Mouse (Mus musculus): ENCODE measurements around the gene D3Ertd254e. TPM values are rescaled to one million over a fixed set of nuclear protein-coding genes. Genes with fewer than 3 reads are reported as not detected.
"Not testable (repeated sequence)": the region's sequence is repeated elsewhere in the genome, so short reads cannot be mapped to it uniquely, and the experiment has no call there.

D3Ertd254e gene
- polyA plus RNA-seq (2016; fragmentation: Nextera tagmentation; extraction: Ambion mirVana) = 9.7 and 10.2 TPM in 2 replicates

DNA sequence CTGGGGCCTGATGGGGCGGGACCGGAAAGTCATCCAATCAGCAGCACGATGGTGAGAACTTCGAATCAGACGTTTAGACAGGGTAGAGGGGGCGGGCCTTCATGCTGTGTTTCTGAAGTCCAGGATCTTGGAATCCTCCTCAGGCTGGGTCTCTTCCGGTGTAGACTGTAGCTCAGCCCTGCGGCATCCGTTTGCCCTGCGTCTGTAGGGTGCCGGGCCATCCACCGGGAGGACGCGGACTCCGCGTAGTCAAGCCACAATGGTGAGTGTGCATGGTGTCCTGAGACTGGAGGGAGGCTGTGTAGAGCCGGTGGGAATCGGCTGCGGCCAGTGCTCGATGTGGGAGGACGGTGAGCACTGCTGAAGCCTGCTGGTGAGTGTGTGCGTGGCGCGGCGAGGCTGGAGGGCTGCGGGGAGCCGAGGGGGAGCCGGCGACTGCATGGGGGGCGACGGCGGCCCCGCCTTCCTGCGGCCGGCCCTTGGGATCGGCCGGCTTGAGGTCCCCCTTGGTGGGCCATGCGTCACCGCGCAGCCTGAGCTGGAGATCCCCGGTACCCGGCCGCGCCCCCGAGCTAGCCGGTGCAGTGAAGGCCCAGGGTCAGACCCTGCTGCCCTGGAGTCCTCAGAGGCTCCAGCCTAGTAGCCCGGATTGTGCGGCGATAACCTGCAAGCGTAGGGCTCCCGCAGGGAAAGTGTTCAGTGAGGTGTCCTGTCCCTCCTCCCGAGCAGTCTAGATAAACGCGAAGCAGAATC lies at the start of gene D3Ertd254e:
TSS of gene D3Ertd254e (plus strand) at position 84 of the 753 bp plus-strand sequence.
- Histone ChIP-seq H3K9ac (replicated peaks) (peak within 1 kb of the TSS; percentile 95), H3K27ac (peak within 1 kb of the TSS; percentile 90), H3K4me2 (peak within 1 kb of the TSS; percentile 73), H3K9me3 (no peaks in the 10 kb centered on the region), H3K4me1 (replicated peaks) (peaks cover 16% of the 10 kb centered on the region), H3K27me3 (no peaks in the 10 kb centered on the region), H3K4me3 (replicated peaks) (peak within 1 kb of the TSS; percentile 89), H3K36me3 (no peaks in the 10 kb centered on the region)
- WGBS = under 1% methylated on average over 54 of the region's 54 CpGs
- peak; percentile 100 for ATAC-seq (ENCODE audit: insufficient number of reproducible peaks, insufficient read depth, low FRiP score, low TSS enrichment, low read depth)

DNA sequence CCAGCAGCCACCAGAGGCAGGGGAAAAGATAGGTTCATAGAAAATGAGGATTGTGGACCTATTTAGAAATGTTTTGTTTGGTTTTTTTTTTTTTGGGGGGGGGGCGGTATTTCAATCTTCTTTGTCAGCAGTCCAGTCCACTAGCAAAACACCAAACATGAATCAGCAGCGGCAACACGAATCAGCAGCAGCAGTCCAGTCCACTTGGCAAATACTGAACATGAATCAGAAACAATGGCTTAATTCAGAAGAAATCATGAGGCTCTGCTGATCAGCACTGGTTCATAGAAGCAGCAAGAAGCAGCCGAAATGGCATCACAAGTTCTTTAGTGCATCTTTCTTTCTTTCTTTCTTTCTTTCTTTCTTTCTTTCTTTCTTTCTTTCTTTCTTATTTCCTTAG lies 34.7 kb upstream of the D3Ertd254e start:
- H3K4me1 ChIP-seq (replicated peaks) = peaks cover 3% of the 10 kb centered on the region
- H3K27ac ChIP-seq = no peak overlapping the region
- no peaks in the 10 kb centered on the region for H3K36me3 ChIP-seq
- H3K9me3 ChIP-seq = no peaks in the 10 kb centered on the region
- no peak overlapping the region for H3K9ac ChIP-seq (replicated peaks)
- WGBS = 80% methylated on average over 4 of the region's 4 CpGs
- H3K4me2 ChIP-seq = no peak overlapping the region
- H3K27me3 ChIP-seq = no peaks in the 10 kb centered on the region
- H3K4me3 ChIP-seq (replicated peaks) = no peak overlapping the region
- ATAC-seq (ENCODE audit: insufficient number of reproducible peaks, insufficient read depth, low FRiP score, low TSS enrichment, low read depth) = no peak

DNA sequence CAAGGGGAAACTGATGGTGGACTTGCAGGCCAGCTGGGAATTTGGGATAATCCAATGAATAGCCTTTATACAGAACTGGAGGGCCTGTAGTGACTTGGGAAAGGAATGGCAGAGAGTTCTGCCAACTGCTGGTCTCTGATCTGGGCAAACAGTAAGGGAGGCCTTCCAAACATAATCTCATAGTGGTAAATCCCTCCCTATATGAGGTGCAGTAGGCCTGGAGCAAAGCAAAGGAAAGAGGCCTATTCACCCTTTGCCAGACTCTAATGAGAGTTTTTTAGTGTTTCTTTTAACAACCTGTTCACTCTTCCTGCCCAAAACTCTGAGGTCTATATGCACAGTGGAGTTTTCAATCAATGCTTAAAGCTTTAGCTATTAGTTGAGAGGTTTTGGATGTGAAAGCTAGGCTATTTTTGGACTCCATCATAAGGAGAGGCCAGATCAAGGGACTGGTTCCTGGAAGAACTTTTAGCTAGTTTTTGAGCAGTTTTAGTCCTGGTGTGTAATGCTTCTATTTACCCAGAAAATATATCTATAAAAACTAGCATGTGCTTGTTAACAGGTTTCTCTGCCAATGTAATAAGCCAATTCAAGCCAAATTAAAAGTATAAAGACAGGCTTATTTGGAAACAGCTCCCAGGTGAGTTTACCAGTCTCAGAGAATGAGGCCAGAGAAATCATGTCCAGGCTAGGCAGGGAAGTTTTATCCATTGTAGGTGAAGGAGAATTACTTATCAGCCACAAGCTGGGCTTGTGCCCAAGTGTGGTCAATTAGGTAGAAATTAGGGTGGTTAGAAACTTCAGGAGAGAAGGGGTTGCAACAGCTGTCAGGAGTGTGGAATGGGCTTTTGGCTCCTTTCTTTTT lies 30.9 kb upstream of the D3Ertd254e start:
- Histone ChIP-seq H3K36me3 (no peaks in the 10 kb centered on the region), H3K9me3 (peaks cover 10% of the 10 kb centered on the region; the same call in 1 of the 2 replicates), H3K4me3 (replicated peaks) (no peak overlapping the region), H3K4me1 (replicated peaks) (peaks cover 3% of the 10 kb centered on the region), H3K27me3 (no peaks in the 10 kb centered on the region), H3K27ac (peak overlapping the region; percentile 83), H3K4me2 (no peak overlapping the region), H3K9ac (replicated peaks) (no peak overlapping the region)
- ATAC-seq (ENCODE audit: insufficient number of reproducible peaks, insufficient read depth, low FRiP score, low TSS enrichment, low read depth) = no peak; the same call in 1 of the 2 replicates

DNA sequence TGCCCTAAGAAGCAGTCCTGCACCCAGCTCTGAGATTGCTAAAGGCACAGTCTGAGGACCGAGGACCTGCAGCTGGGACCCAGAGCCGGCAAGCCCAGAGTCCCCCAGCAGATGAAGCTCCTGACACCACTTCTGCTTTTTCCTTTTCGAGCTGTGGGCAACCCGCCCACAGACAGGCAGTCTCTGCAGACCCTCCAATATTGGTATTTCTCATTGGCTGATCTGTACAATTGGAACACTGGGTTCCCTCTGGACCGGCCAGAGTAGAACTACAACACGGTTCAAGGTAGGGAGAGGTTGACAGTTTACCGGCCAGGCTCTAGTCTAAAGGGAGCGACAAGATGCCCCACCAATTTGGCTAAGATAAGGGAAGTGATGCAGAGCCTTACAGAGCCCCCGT lies 24.6 kb upstream of the D3Ertd254e start:
- H3K4me2 ChIP-seq; H3K9me3 ChIP-seq; H3K9ac ChIP-seq (replicated peaks); H3K27me3 ChIP-seq; H3K4me3 ChIP-seq (replicated peaks); H3K36me3 ChIP-seq; ATAC-seq (ENCODE audit: insufficient number of reproducible peaks, insufficient read depth, low FRiP score, low TSS enrichment, low read depth); H3K27ac ChIP-seq; H3K4me1 ChIP-seq (replicated peaks): not testable (repeated sequence)
- 94% methylated on average over 9 of the region's 9 CpGs for WGBS

DNA sequence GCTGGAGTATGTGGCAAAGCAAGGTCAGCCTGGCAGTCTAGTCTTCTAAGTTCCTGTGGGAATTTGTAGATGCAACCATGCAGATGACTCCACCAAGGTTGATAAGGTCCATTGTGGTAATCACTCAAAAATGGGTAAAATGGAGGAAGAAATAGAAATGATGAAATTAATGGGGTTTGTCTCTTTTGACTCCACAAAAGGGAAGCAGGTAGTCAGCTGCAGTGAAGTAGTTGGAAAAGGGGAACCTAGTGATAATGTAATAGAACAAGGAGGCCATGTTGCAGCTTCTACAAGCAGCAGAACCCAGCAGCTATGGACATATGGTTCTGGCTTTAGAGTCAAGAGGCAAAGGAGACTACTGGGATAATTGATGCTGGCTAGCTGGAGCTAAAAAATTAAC lies 14.7 kb upstream of the D3Ertd254e start:
- no peaks in the 10 kb centered on the region for H3K36me3 ChIP-seq
- H3K27me3 ChIP-seq = no peaks in the 10 kb centered on the region
- no peak overlapping the region for H3K4me3 ChIP-seq (replicated peaks)
- no peak overlapping the region for H3K9ac ChIP-seq (replicated peaks)
- H3K4me1 ChIP-seq (replicated peaks) = no peaks in the 10 kb centered on the region
- H3K9me3 ChIP-seq = no peaks in the 10 kb centered on the region
- ATAC-seq (ENCODE audit: insufficient number of reproducible peaks, insufficient read depth, low FRiP score, low TSS enrichment, low read depth) = no peak
- no peak overlapping the region for H3K4me2 ChIP-seq
- H3K27ac ChIP-seq = no peak overlapping the region

DNA sequence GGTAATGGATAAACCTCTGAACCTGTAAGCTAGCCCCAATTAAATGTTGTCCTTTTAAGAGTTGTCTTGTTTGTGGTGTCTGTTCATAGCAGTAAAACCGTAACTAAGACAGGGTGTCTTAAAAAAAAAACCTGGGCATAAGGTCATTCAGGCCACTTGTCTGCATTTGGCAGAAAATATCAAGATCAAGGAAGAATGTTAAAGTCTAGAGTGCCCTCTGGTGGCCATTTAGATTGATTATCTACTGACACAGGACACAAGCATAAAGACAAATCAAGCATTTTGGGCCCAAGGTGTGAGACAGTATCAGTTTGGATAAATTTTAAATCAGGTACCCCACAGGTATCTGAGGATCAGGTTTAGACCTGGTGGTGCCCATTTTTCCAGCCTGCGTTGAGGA lies 13.3 kb upstream of the D3Ertd254e start:
- Histone ChIP-seq H3K4me2 (no peak overlapping the region), H3K9me3 (no peaks in the 10 kb centered on the region), H3K4me3 (replicated peaks) (no peak overlapping the region), H3K4me1 (replicated peaks) (no peaks in the 10 kb centered on the region), H3K9ac (replicated peaks) (no peak overlapping the region), H3K27me3 (no peaks in the 10 kb centered on the region), H3K27ac (no peak overlapping the region), H3K36me3 (no peaks in the 10 kb centered on the region)
- ATAC-seq (ENCODE audit: insufficient number of reproducible peaks, insufficient read depth, low FRiP score, low TSS enrichment, low read depth) = 0 out of 2 replicates have a peak, but pooled peaks have one; percentile 15
- WGBS = 46% methylated on average over 2 of the region's 2 CpGs

DNA sequence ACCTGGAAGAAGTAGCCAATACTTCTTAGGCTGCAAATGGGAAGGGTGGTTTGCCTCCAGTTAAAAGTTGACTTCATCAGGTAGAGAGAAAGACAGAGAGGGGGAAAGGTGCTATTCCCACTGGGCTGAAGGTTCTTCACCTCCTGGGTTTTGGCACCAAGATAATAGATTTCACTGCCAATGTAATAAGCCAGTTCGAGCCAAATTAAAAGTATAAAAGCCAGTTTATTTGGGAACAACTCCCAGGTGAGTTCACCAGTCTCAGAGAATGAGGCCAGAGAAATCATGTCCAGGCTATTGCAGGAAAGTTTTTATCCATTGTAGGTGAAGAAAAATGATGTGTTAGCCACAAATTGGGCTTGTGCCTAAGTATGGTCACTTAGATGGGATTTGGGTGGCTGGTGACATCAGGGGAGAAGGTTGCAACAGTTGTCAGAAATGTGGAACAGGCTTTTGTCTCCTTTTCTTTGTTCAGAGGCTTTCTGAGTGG lies 12.6 kb upstream of the D3Ertd254e start:
- Histone ChIP-seq H3K9ac (replicated peaks) (no peak overlapping the region), H3K27me3 (no peaks in the 10 kb centered on the region), H3K4me1 (replicated peaks) (no peaks in the 10 kb centered on the region), H3K9me3 (no peaks in the 10 kb centered on the region), H3K36me3 (no peaks in the 10 kb centered on the region), H3K4me3 (replicated peaks) (no peak overlapping the region), H3K4me2 (no peak overlapping the region), H3K27ac (no peak overlapping the region)
- ATAC-seq (ENCODE audit: insufficient number of reproducible peaks, insufficient read depth, low FRiP score, low TSS enrichment, low read depth) = no peak
- WGBS = 72% methylated on average over 1 of the region's 1 CpGs

DNA sequence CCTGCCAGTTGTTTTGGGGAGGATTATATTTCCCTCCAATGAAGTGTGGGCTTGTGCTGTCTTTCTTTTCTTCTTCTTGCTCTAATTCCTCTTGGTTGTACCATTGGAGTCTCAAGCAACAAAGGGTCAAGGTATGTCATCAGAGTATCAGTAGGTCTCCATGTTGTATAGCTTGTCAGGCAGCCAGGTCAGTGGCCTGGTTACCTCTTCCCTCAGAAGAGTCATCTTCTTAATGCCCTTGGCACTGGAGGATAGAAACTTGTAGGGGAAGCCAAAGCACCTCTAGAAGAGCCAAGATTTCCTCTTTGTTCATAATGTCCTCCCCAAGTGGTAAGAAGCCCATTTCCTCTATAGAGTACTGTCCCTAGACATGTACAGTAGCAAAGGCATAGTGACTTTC lies 11.8 kb upstream of the D3Ertd254e start:
- H3K27me3 ChIP-seq = no peaks in the 10 kb centered on the region
- H3K4me2 ChIP-seq = no peak overlapping the region
- no peaks in the 10 kb centered on the region for H3K9me3 ChIP-seq
- no peak overlapping the region for H3K9ac ChIP-seq (replicated peaks)
- no peak overlapping the region for H3K4me3 ChIP-seq (replicated peaks)
- no peaks in the 10 kb centered on the region for H3K4me1 ChIP-seq (replicated peaks)
- ATAC-seq (ENCODE audit: insufficient number of reproducible peaks, insufficient read depth, low FRiP score, low TSS enrichment, low read depth) = no peak
- no peak overlapping the region for H3K27ac ChIP-seq
- no peaks in the 10 kb centered on the region for H3K36me3 ChIP-seq

DNA sequence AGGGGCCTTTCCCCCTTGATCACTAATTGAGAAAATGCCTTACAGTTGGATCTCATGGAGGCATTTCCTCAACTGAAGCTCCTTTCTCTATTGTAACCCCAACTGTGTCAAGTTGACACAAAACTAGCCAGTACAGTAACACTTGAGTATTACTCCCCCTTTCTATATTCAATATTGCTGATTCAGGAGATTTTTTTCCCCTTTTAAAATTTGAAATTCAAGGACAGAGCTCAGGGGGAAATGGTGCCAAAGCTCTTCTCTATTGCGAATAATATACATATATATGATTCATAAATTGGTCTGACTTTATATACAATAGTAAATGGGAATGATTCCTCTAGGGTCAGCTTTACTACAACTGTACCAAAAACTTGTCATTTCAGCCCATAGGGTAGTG lies 282 bp upstream of the D3Ertd254e start:
- 3% methylated on average over 1 of the region's 1 CpGs for WGBS
- no peaks in the 10 kb centered on the region for H3K36me3 ChIP-seq
- H3K27ac ChIP-seq = no peak overlapping the region
- H3K4me2 ChIP-seq = peak overlapping the region; percentile 73; the same call in 1 of the 2 replicates
- H3K9ac ChIP-seq (replicated peaks) = no peak overlapping the region; the same call in 1 of the 2 replicates
- ATAC-seq (ENCODE audit: insufficient number of reproducible peaks, insufficient read depth, low FRiP score, low TSS enrichment, low read depth) = no peak
- peak overlapping the region; percentile 89 for H3K4me3 ChIP-seq (replicated peaks)
- no peaks in the 10 kb centered on the region for H3K27me3 ChIP-seq
- peaks cover 16% of the 10 kb centered on the region for H3K4me1 ChIP-seq (replicated peaks)
- no peaks in the 10 kb centered on the region for H3K9me3 ChIP-seq

DNA sequence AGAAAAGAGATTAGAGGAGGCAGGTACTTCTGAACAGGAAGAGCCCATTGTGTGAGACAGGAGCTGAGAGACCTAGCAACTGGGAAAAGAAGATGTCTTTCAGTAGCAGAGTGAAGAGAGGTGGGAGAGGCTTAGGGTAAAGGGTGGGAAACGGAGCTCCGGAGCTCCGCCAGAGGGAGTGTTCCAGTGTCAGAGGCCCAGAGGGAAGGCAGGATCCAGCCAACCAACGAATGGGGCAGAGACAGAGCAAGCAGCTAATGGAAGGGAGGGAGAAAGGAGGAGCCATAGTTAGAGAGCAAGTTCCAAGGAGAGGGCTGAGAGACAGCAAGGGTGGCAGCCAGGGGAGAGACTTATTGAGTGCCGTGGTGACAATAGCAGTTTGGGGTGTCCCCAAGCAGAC lies 4.5 kb downstream of the D3Ertd254e start:
- Histone ChIP-seq H3K9ac (replicated peaks) (no peak overlapping the region), H3K9me3 (peaks cover 7% of the 10 kb centered on the region; the same call in 1 of the 2 replicates), H3K4me2 (no peak overlapping the region), H3K4me3 (replicated peaks) (no peak overlapping the region), H3K36me3 (peaks cover 11% of the 10 kb centered on the region), H3K27me3 (no peaks in the 10 kb centered on the region), H3K4me1 (replicated peaks) (peaks cover 16% of the 10 kb centered on the region), H3K27ac (no peak overlapping the region)
- ATAC-seq (ENCODE audit: insufficient number of reproducible peaks, insufficient read depth, low FRiP score, low TSS enrichment, low read depth) = no peak
- WGBS = 24% methylated on average over 5 of the region's 5 CpGs

DNA sequence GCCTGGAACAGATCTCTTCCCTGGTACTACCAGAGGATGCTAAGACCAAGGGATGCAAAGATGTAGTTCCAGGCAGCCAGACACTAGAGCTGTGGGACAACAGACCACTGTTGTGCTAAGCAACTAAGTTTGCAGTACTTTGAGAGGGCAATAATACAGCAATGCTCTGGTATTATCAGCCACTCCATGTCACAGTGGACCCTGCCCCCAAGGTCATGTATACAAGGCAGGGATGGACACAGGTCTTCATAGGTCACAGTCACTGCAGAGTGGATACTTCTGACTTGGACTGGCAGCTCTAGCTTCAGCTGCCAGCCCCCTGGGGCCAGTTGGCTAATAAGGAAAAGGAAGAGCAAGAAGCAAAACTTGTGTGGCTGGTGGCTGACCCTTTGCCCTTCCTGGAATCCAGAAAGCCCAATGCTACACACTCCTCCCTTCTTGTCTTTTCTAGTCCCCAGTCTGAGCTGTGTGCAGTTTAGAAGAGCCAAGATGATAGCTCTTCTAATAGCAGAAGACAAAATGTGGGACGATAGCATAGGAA lies 19.9 kb downstream of the D3Ertd254e start:
- Histone ChIP-seq H3K4me1 (replicated peaks) (no peaks in the 10 kb centered on the region), H3K4me3 (replicated peaks) (no peak overlapping the region), H3K36me3 (peaks cover 26% of the 10 kb centered on the region), H3K9ac (replicated peaks) (no peak overlapping the region), H3K4me2 (no peak overlapping the region), H3K27me3 (no peaks in the 10 kb centered on the region), H3K27ac (no peak overlapping the region), H3K9me3 (peaks cover 3% of the 10 kb centered on the region; the same call in 1 of the 2 replicates)
- WGBS = 93% methylated on average over 1 of the region's 1 CpGs
- ATAC-seq (ENCODE audit: insufficient number of reproducible peaks, insufficient read depth, low FRiP score, low TSS enrichment, low read depth) = no peak
